Mouse (Mus musculus) G1E (cell line): Measurements from ENCODE around the gene Notch2.

Experiments used
- CTCF ChIP-seq: IDR thresholded peaks from 2 replicates; pipeline ENCODE4 v1.5.1; 2012; ENCODE audit warnings: low read depth, low read length, inconsistent platforms, mixed read lengths
- GATA2 ChIP-seq: IDR thresholded peaks from 2 replicates; pipeline ENCODE4 v1.6.1; 2012; ENCODE audit warnings: low read depth, low read length, inconsistent platforms, borderline replicate concordance
- POLR2AphosphoS5 ChIP-seq: IDR thresholded peaks from 2 replicates; pipeline ENCODE4 v1.6.1; 2012; ENCODE audit warnings: low read depth, low read length, inconsistent platforms; ENCODE audit not compliant: insufficient replicate concordance

DNA sequence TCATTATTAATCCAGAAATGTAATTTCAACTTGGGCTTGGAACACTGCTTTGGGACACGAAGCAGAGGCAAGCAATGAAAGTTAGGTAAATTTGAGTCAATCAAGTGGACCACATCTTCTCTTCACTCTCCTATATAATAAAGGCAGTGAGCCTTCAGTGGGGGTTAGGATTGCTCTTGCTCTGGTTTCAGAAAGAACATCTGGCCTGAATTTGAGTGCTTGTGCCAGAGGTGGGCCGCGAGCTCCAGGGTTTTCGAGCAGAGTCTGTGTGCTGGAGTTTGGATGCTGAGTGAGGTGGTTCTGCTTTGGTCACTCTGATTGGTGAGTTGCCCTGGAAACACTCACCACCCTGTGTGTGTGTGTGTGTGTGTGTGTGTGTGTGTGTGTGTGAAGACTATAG lies 73.1 kb downstream of the Notch2 start:
- TF ChIP-seq POLR2AphosphoS5 (no peak), GATA2 (no peak), CTCF (no peak)
